Mouse (Mus musculus): ENCODE measurements around the gene Xrn1.

DNA sequence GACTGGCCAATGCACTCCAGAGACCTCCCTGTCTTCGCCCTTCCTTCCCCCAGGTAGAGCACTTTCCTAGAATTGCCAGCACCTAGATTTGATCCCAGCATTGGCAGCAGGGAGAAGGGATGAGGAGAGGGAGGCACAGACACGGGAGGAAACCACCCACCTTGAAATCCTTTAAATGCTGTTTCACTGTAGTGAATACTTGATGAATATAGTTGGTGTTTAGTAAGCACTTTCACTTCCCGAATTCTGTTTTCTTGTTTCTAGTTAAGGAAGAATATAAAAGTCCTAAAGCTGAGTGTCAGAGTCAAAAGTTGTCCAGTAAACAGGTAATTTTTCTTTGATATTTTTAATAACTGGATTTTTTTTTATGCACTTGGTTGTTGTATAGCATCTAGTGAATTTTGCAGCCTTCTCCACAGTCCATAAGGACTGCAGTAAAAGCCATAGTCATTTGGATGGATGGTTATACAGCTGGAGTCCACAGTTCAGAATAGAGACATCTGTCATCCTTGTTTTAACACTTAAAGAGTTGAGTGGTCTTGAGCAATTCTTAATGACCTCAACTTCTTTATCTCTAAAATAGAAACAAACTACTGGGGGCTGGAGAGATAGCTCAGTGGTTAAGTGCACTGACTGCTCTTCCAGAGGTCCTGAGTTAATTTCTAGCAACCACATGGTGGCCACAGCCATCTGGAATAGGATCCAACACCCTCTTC, 81.0 kb downstream of the Xrn1 start:
- TF ChIP-seq GATA1 (IDR thresholded peaks at IDR 0.05; ENCODE audit: borderline replicate concordance, low read length) (no peak), FLI1 (IDR thresholded peaks at IDR 0.05; ENCODE audit: low read length) (no peak)

All from megakaryocyte, embryonic 14.5 days (primary cell).